Mouse (Mus musculus): ENCODE data around the gene Atp2a2.

GRCm38 (mm10) chr5:122490148-122490547, 11.9 kb downstream of the Atp2a2 start:
- TF ChIP-seq POLR2A (IDR thresholded peaks at IDR 0.05; ENCODE audit: low read depth, low read length) (no peak), CTCF (IDR thresholded peaks at IDR 0.05; ENCODE audit: extremely low read depth, insufficient read depth, insufficient read length, insufficient replicate concordance) (no peak)

All from spleen, adult 2 months (tissue).